Mouse (Mus musculus) CH12.LX (cell line): ENCODE measurements around the gene Iqschfp. TPM values are rescaled to one million over a fixed set of nuclear protein-coding genes. Genes with fewer than 3 reads are reported as not detected.

Experiments
- DNase-seq: peaks from one replicate; pipeline ENCODE4 v3.0.0-alpha.2; 2013; ENCODE audit errors: extremely low read depth
- H3K27ac ChIP-seq: 2 replicates; pipeline ENCODE4 v1.5.1; 2012; ENCODE audit warnings: low read depth, mild to moderate bottlenecking, control low read depth, moderate library complexity; ENCODE audit not compliant: insufficient read depth
- H3K27me3 ChIP-seq: replicated peaks from 2 replicates; pipeline ENCODE3; 2012; ENCODE audit warnings: inconsistent platforms
- H3K36me3 ChIP-seq, 2 experiments: replicated peaks in 1 of 2; 2 replicates each; pipeline versions ENCODE3 to v1.6.1; 2012; ENCODE audit warnings: inconsistent platforms in 1 of 2, low read length in 1 of 2, mild to moderate bottlenecking in 1 of 2, mixed read lengths in 1 of 2, moderate library complexity in 1 of 2; ENCODE audit not compliant: control insufficient read depth in 1 of 2, insufficient read depth in 1 of 2
- H3K4me1 ChIP-seq, 2 experiments: 2 replicates each; pipeline ENCODE4 v1.6.1; 2012; ENCODE audit warnings: inconsistent platforms in 1 of 2, moderate library complexity in 1 of 2; ENCODE audit not compliant: insufficient read depth in 2 of 2, control insufficient read depth in 1 of 2
- H3K4me2 ChIP-seq: 2 replicates; pipeline ENCODE4 v1.6.1; 2012; ENCODE audit warnings: low read depth, mild to moderate bottlenecking, control low read depth; ENCODE audit not compliant: poor library complexity, insufficient read depth, severe bottlenecking
- H3K4me3 ChIP-seq, 3 experiments: fragments of 150-350 bp in 1 of 3; sonication (generic) in 1 of 3; replicated peaks in 1 of 3; 2 replicates each; pipeline versions ENCODE3 to v1.5.1; 2011 to 2012; ENCODE audit warnings: low read depth in 2 of 3, low read length in 2 of 3, mild to moderate bottlenecking in 2 of 3, moderate library complexity in 2 of 3, control low read depth in 1 of 3, improper control_type of control experiment in 1 of 3, inconsistent platforms in 1 of 3, mixed read lengths in 1 of 3; ENCODE audit not compliant: poor library complexity in 1 of 3
- H3K79me2 ChIP-seq: replicated peaks from 2 replicates; pipeline ENCODE4 v1.6.1; 2012; ENCODE audit warnings: mild to moderate bottlenecking, moderate library complexity; ENCODE audit not compliant: control insufficient read depth, poor library complexity, insufficient read depth, severe bottlenecking; ENCODE audit errors: extremely low read depth
- H3K9ac ChIP-seq: 2 replicates; pipeline ENCODE4 v1.6.1; 2012; ENCODE audit warnings: low read depth, mild to moderate bottlenecking, control low read depth, moderate library complexity; ENCODE audit not compliant: insufficient read depth
- H3K9me3 ChIP-seq: replicated peaks from 2 replicates; pipeline ENCODE3; 2012; ENCODE audit warnings: low read length, inconsistent platforms, mixed read lengths
- BHLHE40 ChIP-seq: IDR thresholded peaks from 2 replicates; pipeline ENCODE4 v1.6.1; 2011; ENCODE audit warnings: mild to moderate bottlenecking, low read depth, low read length, improper control_type of control experiment
- EP300 ChIP-seq: IDR thresholded peaks from 2 replicates; pipeline ENCODE4 v1.6.1; 2011; ENCODE audit warnings: low read length, improper control_type of control experiment
- HCFC1 ChIP-seq: IDR thresholded peaks from 2 replicates; pipeline ENCODE4 v1.6.1; 2012; ENCODE audit warnings: low read depth, mild to moderate bottlenecking, inconsistent platforms, low read length, improper control_type of control experiment
- JUND ChIP-seq: conservative IDR thresholded peaks from 2 replicates; pipeline ENCODE4 v1.6.1; 2011; ENCODE audit warnings: low read depth, low read length, improper control_type of control experiment
- KAT2A ChIP-seq: IDR thresholded peaks from 2 replicates; pipeline ENCODE4 v1.6.1; 2012; ENCODE audit warnings: low read length, improper control_type of control experiment, inconsistent platforms; ENCODE audit not compliant: insufficient replicate concordance
- MAFK ChIP-seq: IDR thresholded peaks from 2 replicates; pipeline ENCODE4 v1.6.1; 2011; ENCODE audit warnings: low read length, improper control_type of control experiment; ENCODE audit not compliant: insufficient replicate concordance
- MAX ChIP-seq: IDR thresholded peaks from 2 replicates; pipeline ENCODE4 v1.6.1; 2011; ENCODE audit warnings: low read length, improper control_type of control experiment
- MAZ ChIP-seq: IDR thresholded peaks from 2 replicates; pipeline ENCODE4 v1.6.1; 2012; ENCODE audit warnings: low read depth, mild to moderate bottlenecking, inconsistent platforms, low read length, improper control_type of control experiment, moderate library complexity
- MEF2A ChIP-seq: IDR thresholded peaks from 2 replicates; pipeline ENCODE4 v1.6.1; 2014; ENCODE audit warnings: low read depth, mild to moderate bottlenecking, inconsistent platforms, low read length, improper control_type of control experiment, borderline replicate concordance
- MXI1 ChIP-seq: IDR thresholded peaks from 2 replicates; pipeline ENCODE4 v1.6.1; 2011; ENCODE audit warnings: mild to moderate bottlenecking, low read depth, low read length, improper control_type of control experiment
- NELFE ChIP-seq: IDR thresholded peaks from 2 replicates; pipeline ENCODE4 v1.6.1; 2011; ENCODE audit warnings: low read depth, low read length, improper control_type of control experiment
- POLR2AphosphoS2 ChIP-seq: IDR thresholded peaks from 2 replicates; pipeline ENCODE4 v1.6.1; 2011; ENCODE audit warnings: low read depth, low read length, improper control_type of control experiment
- RAD21 ChIP-seq: IDR thresholded peaks from 2 replicates; pipeline ENCODE4 v1.6.1; 2011; ENCODE audit warnings: low read depth, mild to moderate bottlenecking, low read length, improper control_type of control experiment, moderate library complexity
- USF1 ChIP-seq: IDR thresholded peaks from 2 replicates; pipeline ENCODE4 v1.6.1; 2014; ENCODE audit warnings: low read depth, mild to moderate bottlenecking, inconsistent platforms, low read length, improper control_type of control experiment
- dilution Hi-C: fragments of 300-500 bp; cut with MboI; formaldehyde crosslinking; loops from 2 replicates; pipeline ENCODE4 v1.14.3; 2020; ENCODE audit warnings: low sequenced_read_pairs; ENCODE audit not compliant: extremely low pct_unique_long_range_greater_than_20kb, extremely low pct_ligation_motif_present
- in situ Hi-C: fragments of 300-500 bp; cut with MboI; formaldehyde crosslinking; loops from 3 replicates; pipeline ENCODE4 v1.14.3; 2019; ENCODE audit warnings: low sequenced_read_pairs, low pct_ligation_motif_present, low pct_unique_long_range_greater_than_20kb, mixed read lengths
- polyA plus RNA-seq: library from polyadenylated mRNA; unstranded; fragments of >175 nt; gene quantifications from 2 replicates; pipeline ENCODE4 v1.2.1, GENCODE M21; 2012; ENCODE audit warnings: low read depth; ENCODE audit not compliant: insufficient read length
- total RNA-seq, 2 experiments: library from RNA; depleted of rRNA; stranded (reverse); fragments of 300-350 nt in 1 of 2; fragments of >200 nt in 1 of 2; gene quantifications; 2 replicates each; pipeline ENCODE4 v1.2.3; 2012 to 2014

The Iqschfp gene
- total and polyA plus RNA-seq, 3 experiments, result 0.13 to 0.25 TPM; not detected in 1

GRCm38 (mm10) chr3:68479266-68479665 is 587.2 kb downstream of the Iqschfp start:
- dilution Hi-C loops (no loop called here), in situ Hi-C loops (no loop called here)
- Histone ChIP-seq H3K27me3 (no peaks in the 10 kb centered on the region), H3K36me3 (no peaks in the 10 kb centered on the region), H3K4me1 (peaks cover 0 to 12% of the 10 kb centered on the region in 2 experiments; a peak in 2 of 4 replicates), H3K4me2 (no peak overlapping the region), H3K79me2 (no peaks in the 10 kb centered on the region), H3K9me3 (no peaks in the 10 kb centered on the region)
- no peak for DNase-seq
- TF ChIP-seq RAD21 (no peak), POLR2AphosphoS2 (no peak), MAFK (no peak), JUND (no peak), NELFE (no peak)
- TF ChIP-seq, all 38 proteins: peak for 0
- no peak overlapping the region for H3K27ac ChIP-seq
- H3K9ac ChIP-seq, result no peak overlapping the region
- H3K4me3 ChIP-seq, result no peak overlapping the region

DNA sequence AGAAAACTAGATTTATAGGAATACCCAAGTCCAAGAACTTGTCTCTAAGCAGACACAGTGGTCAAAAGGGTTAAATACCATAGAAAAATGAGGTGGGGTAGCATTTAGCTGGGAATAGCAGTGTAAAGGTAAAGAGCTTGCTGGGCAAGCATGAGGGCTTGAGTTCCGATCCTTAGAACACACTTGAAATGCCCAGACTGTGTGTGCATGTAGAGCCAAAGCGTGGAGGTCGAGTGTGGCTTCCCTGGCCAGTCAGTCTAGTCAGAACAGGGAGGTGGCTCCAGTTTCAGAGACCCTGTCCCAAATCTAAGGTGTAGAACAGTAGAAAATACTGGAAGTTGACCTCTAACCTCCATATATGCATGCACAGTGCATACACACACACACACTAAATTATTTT is 591.5 kb downstream of the Iqschfp start:
- H3K4me1 ChIP-seq, result no peaks in the 10 kb centered on the region
- H3K79me2 ChIP-seq, result no peaks in the 10 kb centered on the region
- H3K4me3 ChIP-seq, result no peak overlapping the region
- no peak overlapping the region for H3K27ac ChIP-seq
- H3K4me2 ChIP-seq, result no peak overlapping the region
- dilution Hi-C loops, result no loop called here
- in situ Hi-C loops, result no loop called here
- no peak for DNase-seq
- no peaks in the 10 kb centered on the region for H3K27me3 ChIP-seq
- H3K9me3 ChIP-seq, result no peaks in the 10 kb centered on the region
- H3K9ac ChIP-seq, result no peak overlapping the region
- TF ChIP-seq NELFE (no peak), MXI1 (no peak), MEF2A (no peak)
- H3K36me3 ChIP-seq, result no peaks in the 10 kb centered on the region

GRCm38 (mm10) chr3:68484021-68484420 is 592.0 kb downstream of the Iqschfp start:
- Histone ChIP-seq H3K4me2 (no peak overlapping the region), H3K4me1 (no peaks in the 10 kb centered on the region), H3K79me2 (no peaks in the 10 kb centered on the region), H3K9me3 (no peaks in the 10 kb centered on the region), H3K36me3 (no peaks in the 10 kb centered on the region), H3K9ac (no peak overlapping the region), H3K27me3 (no peaks in the 10 kb centered on the region), H3K4me3 (no peak overlapping the region), H3K27ac (no peak overlapping the region)
- DNase-seq, result no peak
- dilution Hi-C loops, result no loop called here
- in situ Hi-C loops, result no loop called here
- no peak for TF ChIP-seq BHLHE40
- TF ChIP-seq KAT2A, result no peak
- no peak for TF ChIP-seq USF1
- TF ChIP-seq MAZ, result no peak
- TF ChIP-seq MAX, result no peak
- TF ChIP-seq EP300, result no peak
- no peak for TF ChIP-seq JUND
- TF ChIP-seq HCFC1, result no peak
